Mouse (Mus musculus) forebrain, embryonic 10.5 days (tissue): Measurements from ENCODE around the gene Olfr78. TPM values are rescaled to one million over a fixed set of nuclear protein-coding genes. Genes with fewer than 3 reads are reported as not detected.

Experiments used
- polyA plus RNA-seq: library from polyadenylated mRNA; unstranded; fragments of >200 nt; fragmentation: Nextera tagmentation; extraction: Ambion mirVana; gene quantifications from 2 replicates; pipeline ENCODE4 v1.2.1, GENCODE M21; 2016

Olfr78 gene
- polyA plus RNA-seq, 1 experiment from 2014 or later = not detected

Other genes starting within 250 kb of the Olfr78 start
- not detected in 2 replicates for gene Olfr547, start 224.7 kb downstream of the Olfr78 start, polyA plus RNA-seq
- not detected in 2 replicates for gene Olfr548-ps1, start 218.6 kb downstream of the Olfr78 start, polyA plus RNA-seq
- gene Olfr549, start 209.6 kb downstream of the Olfr78 start, polyA plus RNA-seq = not detected in 2 replicates
- gene Trim21, start 194.0 kb downstream of the Olfr78 start, polyA plus RNA-seq = 0.25 and 0.33 TPM in 2 replicates
- not detected in 2 replicates for gene Olfr550, start 188.0 kb downstream of the Olfr78 start, polyA plus RNA-seq
- not detected in 2 replicates for gene Olfr551, start 167.6 kb downstream of the Olfr78 start, polyA plus RNA-seq
- not detected in 2 replicates for gene Olfr552, start 161.7 kb downstream of the Olfr78 start, polyA plus RNA-seq
- gene Olfr553, start 141.3 kb downstream of the Olfr78 start, polyA plus RNA-seq = not detected in 2 replicates
- gene Olfr554, start 121.0 kb downstream of the Olfr78 start, polyA plus RNA-seq = not detected in 2 replicates
- not detected in 2 replicates for gene Olfr555, start 100.6 kb downstream of the Olfr78 start, polyA plus RNA-seq
- not detected in 2 replicates for gene Olfr556, start 94.6 kb downstream of the Olfr78 start, polyA plus RNA-seq
- gene Trim68, start 72.1 kb downstream of the Olfr78 start, polyA plus RNA-seq = 9.3 and 10.9 TPM in 2 replicates
- not detected in 2 replicates for gene Olfr557, start 63.6 kb downstream of the Olfr78 start, polyA plus RNA-seq
- not detected in 2 replicates for gene Olfr558, start 57.3 kb downstream of the Olfr78 start, polyA plus RNA-seq
- gene Olfr33, start 40.4 kb downstream of the Olfr78 start, polyA plus RNA-seq = not detected in 2 replicates
- not detected in 2 replicates for gene Olfr559, start 32.0 kb downstream of the Olfr78 start, polyA plus RNA-seq
- gene Olfr560, start 105 bp downstream of the Olfr78 start, polyA plus RNA-seq = not detected in 2 replicates
- gene Olfr561, start 11.8 kb upstream of the Olfr78 start, polyA plus RNA-seq = not detected in 2 replicates
- not detected in 2 replicates for gene Olfr564, start 44.0 kb upstream of the Olfr78 start, polyA plus RNA-seq
- gene Olfr566, start 99.3 kb upstream of the Olfr78 start, polyA plus RNA-seq = not detected in 2 replicates
- gene Olfr568, start 117.7 kb upstream of the Olfr78 start, polyA plus RNA-seq = not detected in 2 replicates
- gene Olfr569, start 131.4 kb upstream of the Olfr78 start, polyA plus RNA-seq = not detected in 2 replicates
- not detected in 2 replicates for gene Olfr570, start 135.1 kb upstream of the Olfr78 start, polyA plus RNA-seq
- gene Olfr571, start 158.1 kb upstream of the Olfr78 start, polyA plus RNA-seq = not detected in 2 replicates
- not detected in 2 replicates for gene Olfr572, start 164.9 kb upstream of the Olfr78 start, polyA plus RNA-seq
- not detected in 2 replicates for gene Olfr573-ps1, start 183.1 kb upstream of the Olfr78 start, polyA plus RNA-seq
- gene Olfr574, start 189.0 kb upstream of the Olfr78 start, polyA plus RNA-seq = not detected in 2 replicates
- not detected in 2 replicates for gene Olfr575, start 199.3 kb upstream of the Olfr78 start, polyA plus RNA-seq
- gene Olfr576, start 203.2 kb upstream of the Olfr78 start, polyA plus RNA-seq = not detected in 2 replicates
- not detected in 2 replicates for gene Olfr577, start 216.5 kb upstream of the Olfr78 start, polyA plus RNA-seq
- not detected in 2 replicates for gene Olfr578, start 229.9 kb upstream of the Olfr78 start, polyA plus RNA-seq